Mouse (Mus musculus) brain, adult 2 months (tissue): ENCODE measurements around the gene Kdm4d.
"Not testable (repeated sequence)": the region's sequence is repeated elsewhere in the genome, so short reads cannot be mapped to it uniquely, and the experiment has no call there.

Experiments used
- DNase-seq: peaks from one replicate; pipeline ENCODE4 v3.0.0; 2011; ENCODE audit warnings: low read depth, low spot score

Kdm4d gene

DNA sequence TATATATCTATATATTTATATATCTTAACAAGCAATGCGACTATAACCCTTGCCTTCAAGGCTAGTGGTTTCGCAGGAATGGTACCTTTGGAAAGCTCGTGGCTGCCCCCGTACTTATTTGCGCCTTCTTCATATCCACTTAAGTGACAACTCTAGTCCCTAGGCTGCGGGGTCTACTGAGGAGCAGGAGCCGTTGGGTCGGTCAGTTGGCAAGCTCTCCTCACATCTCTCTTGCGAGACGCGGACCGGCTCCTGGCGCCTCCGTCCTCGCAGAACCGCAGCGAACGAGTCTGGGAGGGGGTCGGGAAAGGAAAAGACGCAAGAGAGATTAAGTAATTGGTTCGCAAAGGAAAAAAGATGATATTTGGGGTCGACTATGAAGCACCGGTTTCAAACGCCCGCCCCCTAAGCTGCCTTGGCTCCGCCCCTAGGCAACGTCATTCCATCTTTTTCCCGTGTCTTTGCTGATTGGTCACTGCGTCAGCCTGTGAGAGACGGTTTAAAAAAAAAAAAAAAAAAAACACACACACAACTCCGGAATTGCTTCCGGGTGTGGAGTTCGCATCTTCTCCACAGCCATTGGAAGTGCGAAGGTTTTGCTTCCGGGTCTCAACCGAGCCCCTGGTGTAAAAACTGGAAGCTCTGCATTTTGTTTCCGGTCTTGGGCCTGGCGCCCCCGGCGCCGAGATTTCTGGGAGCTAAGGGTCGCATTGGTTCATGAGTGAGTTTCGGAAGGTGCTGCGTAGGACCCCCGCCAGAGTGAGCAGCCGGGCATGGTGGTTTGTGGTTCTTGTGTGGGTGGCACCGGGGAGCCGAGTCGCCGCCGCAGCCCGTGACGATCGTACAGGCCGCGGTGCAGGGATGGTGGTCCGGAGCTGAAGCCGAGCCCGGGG, at the start of gene Kdm4d, which contains the start of gene Cwc15:
Gene Kdm4d, minus strand, starts transcription at position 460 of the 893 bp plus-strand sequence.
Gene Cwc15, plus strand, starts transcription at position 595 of the 893 bp plus-strand sequence.
- peak; percentile 99 for DNase-seq

DNA sequence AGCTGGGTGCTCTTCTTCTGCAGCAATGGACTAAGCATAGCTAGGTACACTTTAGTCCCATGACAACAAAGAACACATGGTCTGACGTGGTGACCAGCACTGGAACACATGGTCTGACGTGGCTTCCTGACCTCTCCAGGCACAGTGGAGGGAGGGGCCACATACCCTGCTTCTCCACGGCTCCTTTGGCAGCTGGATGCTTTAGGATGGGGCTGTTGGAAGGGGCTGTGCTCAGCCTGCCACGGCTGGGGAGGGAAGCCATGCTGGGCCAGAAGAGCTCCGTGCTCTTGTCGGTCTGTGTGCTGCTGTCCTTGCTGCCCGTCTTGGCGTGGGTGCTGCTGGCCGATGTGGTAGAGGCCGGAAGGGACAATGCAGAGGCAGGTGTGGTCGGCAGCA, 48.1 kb upstream of the Kdm4d start:
- DNase-seq = no peak

DNA sequence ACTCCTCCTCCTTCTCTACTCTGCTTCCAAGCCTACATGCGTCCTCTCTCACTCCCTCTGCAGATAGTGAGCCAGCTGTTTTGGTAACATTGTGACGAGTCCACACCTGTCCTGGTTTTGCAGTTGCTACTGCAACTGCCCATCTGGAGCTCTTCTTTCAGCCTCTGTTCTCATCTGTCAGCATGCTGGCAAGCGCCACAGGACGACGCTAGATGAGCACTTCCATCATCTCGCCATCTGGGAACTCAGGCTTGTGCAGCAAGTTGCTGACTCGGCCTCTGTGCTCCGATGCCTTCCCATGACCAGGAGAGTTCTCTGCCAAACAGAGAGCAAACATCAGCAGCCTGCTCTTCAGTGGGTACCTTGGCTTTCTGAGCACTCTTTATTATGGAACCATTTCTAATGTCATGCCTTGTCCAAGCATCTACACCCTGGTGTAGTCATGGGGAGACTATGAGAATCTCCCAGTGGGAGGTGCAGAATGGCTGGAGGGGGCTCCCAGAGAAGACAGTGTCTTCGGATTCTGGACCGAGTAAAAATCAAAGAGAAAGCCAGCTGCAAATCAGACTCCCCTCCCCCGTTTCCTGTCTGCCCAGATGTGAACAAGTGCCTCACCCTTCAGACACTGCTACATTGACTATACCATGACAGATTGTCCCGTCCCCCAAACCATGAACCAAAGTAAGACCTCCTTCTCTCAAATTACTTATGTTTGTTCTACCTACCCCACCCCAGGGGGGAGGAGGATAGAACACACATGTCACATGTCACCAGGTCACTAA, 47.5 kb upstream of the Kdm4d start:
- peak; percentile 44 for DNase-seq

DNA sequence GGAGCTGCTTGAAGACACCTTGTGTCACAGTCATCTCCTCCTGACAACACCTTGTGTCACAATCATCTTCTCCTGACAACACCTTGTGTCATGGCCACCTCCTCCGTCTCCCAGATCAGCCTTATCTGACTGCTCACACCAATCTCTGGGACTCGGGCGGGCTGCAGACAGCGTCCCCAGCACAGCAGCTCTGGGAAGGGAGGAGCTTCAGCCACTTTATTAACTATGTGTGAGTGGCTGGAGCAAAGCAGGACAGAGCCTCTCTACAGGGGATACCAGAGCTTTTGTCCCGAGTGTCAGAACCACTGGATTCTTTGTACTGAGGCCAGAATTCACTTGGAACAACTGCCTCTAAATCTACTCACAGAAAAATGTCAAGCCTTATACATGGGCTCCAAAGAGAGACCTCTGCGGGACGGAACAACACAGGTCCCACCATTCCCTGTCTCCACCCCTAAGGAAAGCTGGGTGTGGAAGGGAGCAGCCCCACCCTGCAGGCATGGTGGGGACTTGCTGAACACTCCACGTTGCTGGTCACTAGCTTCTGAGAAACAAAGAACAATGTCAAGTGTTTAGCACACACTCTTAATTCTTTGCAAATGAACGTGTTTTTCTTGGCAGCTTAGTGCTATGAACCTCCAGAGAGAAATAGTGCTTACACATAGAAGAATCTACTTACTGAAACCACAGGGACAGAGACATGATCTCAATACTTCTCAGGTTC, 43.9 kb upstream of the Kdm4d start:
- DNase-seq = no peak

DNA sequence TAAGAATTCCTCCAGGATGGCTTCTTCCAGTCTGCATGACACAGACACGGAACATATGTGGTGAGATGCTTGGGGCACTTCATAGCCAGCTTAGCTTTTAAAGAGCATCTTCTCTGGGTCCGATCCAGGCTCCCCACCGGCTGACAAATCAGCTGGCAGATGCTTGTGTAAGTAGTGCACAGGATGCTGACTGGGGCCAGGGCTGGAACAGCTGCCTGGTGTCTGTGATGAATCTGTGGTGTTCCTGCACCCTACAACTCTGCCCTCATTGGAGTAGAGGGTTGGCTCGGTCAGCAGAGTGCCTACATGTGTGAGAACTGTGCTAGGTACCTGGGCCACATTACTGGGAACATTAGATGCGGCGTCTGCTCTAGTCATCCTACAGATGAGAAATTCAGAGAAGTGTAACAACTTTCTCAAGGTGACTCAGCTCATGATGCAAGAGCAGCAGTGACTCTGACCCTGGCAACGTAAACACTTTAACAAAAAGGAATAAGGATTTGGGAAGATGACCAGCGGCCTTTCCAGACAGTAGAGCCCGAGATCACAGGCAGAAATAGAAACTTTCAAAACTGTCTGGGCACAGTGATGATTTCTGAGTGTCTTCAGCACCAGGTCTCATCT, 34.7 kb upstream of the Kdm4d start:
- no peak for DNase-seq

DNA sequence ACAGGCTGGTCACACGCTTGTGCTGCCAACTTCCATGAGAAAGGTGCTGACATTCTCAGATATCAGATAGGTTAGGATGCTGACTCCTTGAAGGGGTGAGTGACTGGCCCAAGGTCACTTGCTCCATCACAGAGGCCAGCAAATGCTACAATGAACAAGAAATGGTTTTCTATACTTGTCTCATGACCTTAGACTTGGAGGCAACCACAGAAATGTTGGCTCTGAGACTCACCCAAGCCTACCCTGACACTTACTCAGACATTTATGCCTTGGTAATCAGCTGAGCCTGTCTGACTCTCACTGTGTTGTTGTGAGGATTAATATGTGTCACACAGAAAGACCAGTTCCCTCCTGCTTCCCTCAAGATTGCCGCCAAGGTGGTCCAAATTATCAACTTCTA, 33.4 kb upstream of the Kdm4d start:
- no peak for DNase-seq

DNA sequence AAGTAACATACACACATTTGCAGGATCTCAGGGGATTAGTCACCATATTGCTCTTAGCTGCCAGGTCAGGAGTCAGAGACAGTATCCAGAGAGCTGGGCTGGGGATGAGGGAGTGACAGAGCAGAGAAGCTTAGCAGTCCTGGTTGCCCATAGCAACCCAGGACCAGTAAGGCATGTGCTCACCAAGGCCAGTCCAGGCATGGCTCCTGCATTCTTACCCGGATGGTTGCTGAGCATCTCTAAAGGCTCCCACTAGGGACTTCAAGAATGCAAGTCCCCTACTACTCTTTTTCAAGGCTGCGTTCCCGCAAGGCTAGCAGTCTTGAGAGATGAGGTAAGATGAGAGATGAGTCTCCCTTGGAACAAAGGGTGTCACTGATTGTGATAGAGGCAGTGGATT, 32.0 kb upstream of the Kdm4d start:
- DNase-seq = no peak

DNA sequence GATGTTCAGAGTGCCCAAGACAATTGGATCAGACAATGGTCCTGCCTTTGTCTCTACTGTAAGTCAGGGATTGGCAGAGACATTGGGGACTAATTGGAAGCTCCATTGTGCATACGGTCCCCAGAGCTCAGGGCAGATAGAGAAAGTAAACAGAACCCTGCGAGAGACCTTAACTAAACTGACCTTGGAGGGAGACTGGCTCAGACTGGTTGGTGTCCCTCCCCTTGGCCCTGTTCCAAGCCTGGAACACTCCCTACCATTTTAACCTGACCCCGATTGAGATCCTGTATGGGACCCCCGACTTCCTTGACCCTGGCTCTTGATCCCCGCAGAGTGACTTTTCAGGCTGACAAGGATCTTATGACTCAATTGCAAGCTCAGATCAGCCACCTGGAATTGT, 29.7 kb upstream of the Kdm4d start:
- no peak for DNase-seq

DNA sequence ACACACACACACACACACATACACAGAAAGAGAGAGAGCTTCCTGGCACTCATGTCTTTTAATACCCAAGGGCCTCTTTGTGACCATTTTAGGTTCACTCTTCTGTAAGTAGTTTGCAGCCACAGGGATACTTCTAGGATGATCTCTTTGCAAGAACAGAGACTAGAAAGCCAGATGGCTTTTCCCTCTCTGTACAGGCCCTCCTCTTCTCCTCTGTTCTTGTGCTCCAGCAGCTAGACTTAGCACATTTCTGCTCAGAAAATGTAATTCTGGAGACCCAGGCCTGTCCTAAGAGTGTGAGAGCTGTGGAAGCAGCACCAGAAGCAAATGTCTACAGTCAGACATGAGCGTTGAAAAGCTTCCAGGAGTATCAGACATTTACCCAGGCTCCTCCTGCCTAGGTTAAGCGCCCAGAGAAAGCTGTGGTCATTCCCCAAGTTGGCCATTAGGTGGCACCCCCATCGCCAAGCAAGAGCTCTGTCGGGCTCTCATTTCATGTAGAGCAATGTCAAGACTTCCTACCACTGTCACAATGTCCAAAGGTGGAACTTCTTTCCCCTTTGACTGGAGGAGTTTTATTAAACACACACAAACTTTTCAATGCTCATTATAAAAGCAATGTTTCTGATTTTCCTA, 23.2 kb upstream of the Kdm4d start:
- peak; percentile 89 for DNase-seq

DNA sequence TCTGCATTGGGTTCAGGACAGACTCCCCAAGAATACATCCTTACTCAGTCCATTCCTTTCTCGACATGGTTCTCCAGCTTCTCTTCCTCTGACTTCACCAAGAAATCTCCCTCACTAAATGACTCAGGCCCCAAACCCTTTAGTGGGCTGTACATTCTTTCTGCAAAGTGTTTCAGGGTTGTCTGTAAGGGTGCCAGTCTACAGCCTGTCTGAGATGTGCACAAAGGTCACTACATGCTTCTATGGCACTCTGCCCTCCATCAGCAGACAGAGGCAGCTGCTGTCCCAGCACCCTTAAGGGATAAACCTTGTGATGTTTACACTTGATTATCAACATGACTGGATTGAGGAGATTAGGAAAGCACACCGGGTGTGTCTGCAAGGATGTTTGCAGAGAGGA, 21.4 kb upstream of the Kdm4d start:
- no peak for DNase-seq

DNA sequence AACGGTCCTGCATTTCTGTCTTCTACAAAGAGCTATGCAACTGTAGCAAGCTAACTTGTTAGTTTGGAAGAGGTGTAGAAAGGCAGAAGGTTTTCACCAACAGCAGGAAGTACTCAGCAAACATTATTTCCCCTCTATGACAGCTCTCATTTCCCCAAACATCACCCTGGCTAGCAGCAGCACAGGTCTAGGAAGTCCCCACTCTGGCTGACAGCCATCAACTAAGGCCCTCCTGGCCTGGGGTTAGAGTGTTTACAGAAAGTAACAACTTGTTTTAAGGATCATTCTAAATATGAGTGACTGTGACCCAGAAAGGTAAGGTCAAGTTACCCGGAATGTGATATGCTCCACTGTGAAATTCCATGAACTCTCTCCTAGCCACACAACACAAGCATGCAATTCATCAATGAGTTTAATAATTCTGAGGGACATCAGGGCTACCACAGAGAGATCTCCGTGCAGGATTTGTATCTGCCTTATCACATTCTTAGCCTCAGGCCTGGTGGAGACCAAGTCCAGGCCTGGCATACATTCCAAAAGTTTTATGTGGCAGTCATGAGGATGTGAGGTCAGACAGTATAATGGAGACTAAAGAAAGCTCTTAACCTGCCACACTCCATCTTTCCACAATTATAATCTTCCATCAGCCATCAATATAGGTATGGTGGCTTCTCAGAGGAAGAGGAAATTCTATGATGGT, 20.8 kb upstream of the Kdm4d start:
- DNase-seq = no peak

DNA sequence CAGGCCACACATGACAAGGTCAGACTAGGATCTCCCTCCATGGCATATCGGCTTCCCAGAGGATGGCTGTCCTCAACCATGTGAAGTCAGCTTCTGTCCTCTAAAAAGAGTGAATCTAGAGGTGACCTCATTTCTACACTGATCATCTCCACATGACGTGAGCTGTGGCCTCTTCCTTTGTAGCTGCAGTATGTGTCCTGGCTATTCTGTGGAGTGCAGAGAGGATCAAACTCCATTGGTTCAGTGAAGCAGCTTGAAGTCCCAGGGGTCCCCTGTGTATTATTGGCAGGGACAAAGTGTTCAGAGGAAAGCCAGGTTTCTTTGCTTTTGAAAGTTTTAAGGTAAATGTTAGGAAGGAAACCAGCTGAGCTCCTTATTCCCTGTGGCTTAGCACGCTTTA, 17.8 kb upstream of the Kdm4d start:
- DNase-seq = peak; percentile 44

DNA sequence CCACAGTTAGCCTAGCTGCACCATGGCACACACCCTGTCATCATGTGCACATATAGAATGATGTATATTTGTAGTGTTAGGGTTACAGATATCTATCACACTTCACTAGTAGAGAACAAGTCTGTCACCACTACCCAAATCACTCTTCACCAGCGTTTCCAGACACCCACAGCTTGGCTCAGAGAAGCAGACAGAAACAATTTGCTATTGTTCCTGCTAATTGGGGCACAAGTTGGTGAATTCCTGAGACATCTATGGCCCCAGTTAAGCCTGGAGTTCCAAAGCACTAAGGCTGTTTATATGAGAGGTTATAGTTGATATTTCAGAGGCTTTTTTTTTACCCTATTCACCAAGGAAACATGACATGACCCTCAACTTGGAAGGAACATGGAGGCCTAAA, 17.0 kb upstream of the Kdm4d start:
- no peak for DNase-seq

DNA sequence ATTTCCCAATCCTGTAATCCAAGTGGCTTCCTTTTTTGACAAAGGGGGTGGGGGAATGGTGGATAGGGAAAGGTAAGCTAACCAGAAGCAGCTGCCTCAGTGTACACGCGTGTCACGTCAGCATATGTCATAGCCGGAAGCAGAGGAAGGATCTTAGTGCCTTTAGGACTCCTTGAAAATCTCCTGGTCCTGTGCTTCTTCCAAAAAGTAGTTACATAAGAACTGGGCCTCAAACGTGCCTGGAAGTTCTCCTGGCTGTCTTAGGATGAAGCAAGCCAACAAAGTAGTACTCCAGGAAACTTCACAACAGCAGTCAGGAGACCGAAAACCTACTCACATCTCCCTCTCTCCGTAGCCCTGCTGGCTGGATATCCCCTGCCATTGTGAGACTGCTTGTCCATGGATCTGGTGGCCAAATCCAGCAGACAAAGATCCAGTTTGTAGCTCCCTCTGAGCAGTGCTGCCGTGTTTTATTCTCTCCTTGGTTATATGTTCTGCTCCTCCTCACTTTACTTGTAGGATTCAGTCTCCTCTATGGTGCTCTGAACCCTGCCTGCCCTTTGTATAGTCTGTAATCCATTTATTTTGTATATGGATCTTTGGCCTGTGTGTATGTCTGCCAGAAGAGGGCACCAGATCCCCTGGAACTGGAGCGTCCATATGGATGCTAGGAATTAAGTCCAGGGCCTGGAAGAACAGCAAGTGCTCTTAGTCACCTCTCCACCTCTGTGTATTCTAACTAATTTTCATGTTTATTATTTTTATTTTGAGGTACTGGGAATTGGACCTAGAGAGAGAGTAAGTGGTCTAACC, 12.6 kb upstream of the Kdm4d start:
- DNase-seq = peak; percentile 74

DNA sequence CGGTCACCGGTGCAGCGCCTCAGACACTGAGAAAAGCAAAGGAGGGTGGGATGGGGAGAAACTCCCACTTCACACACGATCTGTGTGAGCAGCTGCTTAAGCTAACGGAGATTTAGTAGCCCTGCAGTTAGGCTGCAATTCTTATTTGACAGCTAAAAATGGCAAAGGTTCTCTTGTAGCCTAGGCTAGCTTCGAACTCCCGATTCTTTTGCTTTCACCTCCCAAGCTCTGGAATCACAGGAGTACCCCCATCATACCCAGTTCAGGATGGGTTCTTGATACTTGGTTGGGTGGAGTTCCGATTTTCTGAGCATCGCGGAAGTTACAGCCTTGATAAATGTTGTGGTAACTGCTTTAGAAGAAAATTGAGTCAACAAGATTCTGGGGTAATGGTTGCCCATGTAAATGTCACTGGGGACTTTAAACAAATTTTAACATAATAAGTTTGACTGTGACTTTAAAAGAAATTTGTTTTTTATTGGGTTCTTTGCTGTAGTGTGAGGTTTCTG, 688 bp upstream of the Kdm4d start:
- peak; percentile 12 for DNase-seq

DNA sequence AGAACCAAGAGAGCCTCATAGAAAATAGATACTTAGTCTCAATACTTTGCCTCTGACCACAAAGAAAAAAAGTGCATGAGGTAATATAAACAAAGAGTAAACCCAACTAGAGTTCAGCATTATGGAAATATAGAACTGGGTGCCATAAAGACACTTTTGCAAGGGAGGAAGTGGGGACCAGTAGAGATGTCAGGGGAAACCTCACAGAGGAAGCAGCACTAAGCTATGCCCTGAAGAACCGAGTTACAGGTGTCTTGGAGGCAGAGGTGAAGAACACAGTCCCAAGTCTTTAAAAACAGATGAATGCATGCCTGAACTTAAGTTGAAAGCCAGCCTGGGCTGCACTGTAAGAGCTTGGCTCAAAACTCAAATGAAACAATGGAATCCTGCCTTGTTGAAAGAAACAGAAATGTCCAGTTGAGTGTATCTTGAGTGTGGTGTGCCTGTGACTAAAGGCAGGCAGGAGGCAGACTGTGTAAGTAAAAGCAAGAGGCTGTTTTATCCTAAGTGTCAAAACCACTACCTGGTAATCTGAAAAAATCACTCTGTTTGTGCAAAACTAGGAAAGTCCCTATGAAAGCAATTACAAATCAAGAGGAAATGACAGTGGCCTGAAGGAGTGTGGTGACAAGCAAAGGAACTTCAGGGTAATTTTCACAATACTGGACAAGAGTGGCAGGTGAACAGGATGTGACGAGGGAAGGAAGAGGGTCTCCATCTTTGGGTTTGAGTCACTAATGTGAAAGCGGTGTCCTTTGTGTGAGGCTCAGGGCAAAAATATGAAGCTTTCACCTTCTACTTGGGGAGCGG, 1.2 kb downstream of the Kdm4d start:
- DNase-seq = no peak

DNA sequence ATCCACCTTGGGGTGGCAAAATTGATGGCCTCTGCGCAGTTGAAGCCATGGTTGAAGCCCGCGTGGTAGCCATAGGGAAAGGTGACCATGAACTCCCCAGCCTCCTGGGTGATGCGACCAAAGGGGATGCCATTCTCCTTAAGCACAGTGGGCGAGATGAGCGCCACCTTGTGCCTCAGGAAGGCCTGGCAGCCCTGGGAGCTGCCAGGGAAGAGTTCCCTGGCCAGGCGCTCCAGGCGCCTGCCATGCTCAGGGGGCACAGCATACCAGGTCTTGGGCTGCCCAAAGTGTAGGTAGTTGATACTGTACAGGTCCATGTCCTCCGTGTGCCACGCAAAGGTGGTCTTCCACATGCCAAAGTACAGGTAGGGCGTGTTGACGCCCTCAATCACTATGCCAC, 36.6 kb downstream of the Kdm4d start:
- peak; percentile 3 for DNase-seq

DNA sequence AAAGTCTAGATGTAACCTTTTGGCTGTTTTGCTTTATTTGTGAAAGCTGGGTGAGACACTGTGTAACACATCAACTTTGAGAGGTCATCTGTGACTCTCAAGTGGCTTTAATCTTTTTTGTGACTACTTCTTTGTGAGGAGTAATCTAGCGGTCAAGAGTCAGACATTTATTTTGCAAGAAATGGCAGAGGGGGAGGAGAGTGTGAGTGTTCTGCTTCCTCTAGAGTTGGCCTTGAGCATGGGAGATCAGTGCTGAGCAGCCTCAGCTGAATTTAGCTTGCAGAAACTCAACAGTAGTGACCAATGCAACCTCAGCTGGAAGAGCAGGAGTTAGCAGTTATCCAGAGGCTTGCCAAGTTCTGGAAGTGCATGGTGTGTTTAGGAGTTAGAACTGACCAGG, 37.7 kb downstream of the Kdm4d start:
- not testable (repeated sequence) for DNase-seq

DNA sequence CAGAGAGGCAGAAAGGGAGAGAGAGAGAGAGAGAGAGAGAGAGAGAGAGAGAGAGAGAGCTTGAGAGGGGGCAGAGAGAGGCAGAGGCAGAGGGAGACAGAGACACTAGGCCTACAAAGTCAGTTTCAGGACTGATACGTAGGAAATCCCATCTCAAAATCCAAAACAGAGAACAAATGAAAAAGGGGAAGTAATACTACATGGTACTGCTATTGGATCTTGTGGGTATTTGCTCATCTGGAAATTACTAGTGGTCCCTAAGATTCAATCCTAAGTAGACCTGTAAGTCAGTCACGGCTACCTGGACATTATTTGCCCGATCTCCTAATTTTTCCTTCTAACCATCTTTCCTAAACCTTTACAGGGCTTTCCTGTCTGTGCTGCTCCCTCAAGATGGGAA, 44.0 kb downstream of the Kdm4d start:
- no peak for DNase-seq
